Mouse (Mus musculus) stomach, embryonic 14.5 days (tissue): Measurements from ENCODE around the gene Usp32. TPM values are rescaled to one million over a fixed set of nuclear protein-coding genes. Genes with fewer than 3 reads are reported as not detected.

Source experiments
- ATAC-seq: fragments of 200-750 bp; cut with Nextera tagmentation; 2 replicates; pipeline ENCODE4 v1.8.0; 2017; ENCODE audit warnings: low read depth, moderate TSS enrichment; ENCODE audit not compliant: insufficient number of reproducible peaks, insufficient read depth, low FRiP score
- H3K27ac ChIP-seq: fragments of 300-500 bp; sonication (generic); 2 replicates; pipeline ENCODE4 v1.5.1; 2014; ENCODE audit warnings: mild to moderate bottlenecking, low read length, moderate library complexity, mixed read lengths
- H3K27me3 ChIP-seq: fragments of 300-500 bp; sonication (generic); 2 replicates; pipeline ENCODE4 v1.6.1; 2014; ENCODE audit warnings: low read length, control low read depth, mixed read lengths; ENCODE audit not compliant: control insufficient read depth, insufficient read depth
- H3K36me3 ChIP-seq: fragments of 300-500 bp; sonication (generic); 2 replicates; pipeline ENCODE4 v1.6.1; 2014; ENCODE audit warnings: mild to moderate bottlenecking, control low read depth, low read length, moderate library complexity, mixed read lengths; ENCODE audit not compliant: control insufficient read depth, insufficient read depth
- H3K4me1 ChIP-seq: fragments of 300-500 bp; sonication (generic); 2 replicates; pipeline ENCODE4 v1.6.1; 2014; ENCODE audit warnings: low read length, control low read depth, mixed read lengths; ENCODE audit not compliant: control insufficient read depth, insufficient read depth
- H3K4me2 ChIP-seq: fragments of 300-500 bp; sonication (generic); replicated peaks from 2 replicates; pipeline ENCODE4 v1.6.1; 2014; ENCODE audit warnings: low read depth, low read length, control low read depth
- H3K4me3 ChIP-seq: fragments of 300-500 bp; sonication (generic); 2 replicates; pipeline ENCODE4 v1.5.1; 2014; ENCODE audit warnings: low read depth, low read length, control low read depth
- H3K9ac ChIP-seq: fragments of 300-500 bp; sonication (generic); replicated peaks from 2 replicates; pipeline ENCODE4 v1.6.1; 2014; ENCODE audit warnings: low read depth, mild to moderate bottlenecking, control low read depth, low read length, moderate library complexity, mixed read lengths
- H3K9me3 ChIP-seq: fragments of 300-500 bp; sonication (generic); 2 replicates; pipeline ENCODE4 v1.6.1; 2016; ENCODE audit warnings: low read depth, low read length, control low read depth; ENCODE audit not compliant: control insufficient read depth
- WGBS: fragments of 180-500 bp; shearing (Covaris S2); extraction: QIAGEN DNeasy Blood & Tissue Kit; methylation state at CpG from one replicate; pipeline ENCODE4 v1.1.7; 2014; 5-methylcytosine and 5-hydroxymethylcytosine counted together
- polyA plus RNA-seq: library from polyadenylated mRNA; unstranded; fragments of >200 nt; fragmentation: Nextera tagmentation; extraction: Ambion mirVana; gene quantifications from 2 replicates; pipeline ENCODE4 v1.2.1, GENCODE M21; 2014

Usp32 gene
- polyA plus RNA-seq, 1 experiment from 2014 or later = 9.7 TPM

DNA sequence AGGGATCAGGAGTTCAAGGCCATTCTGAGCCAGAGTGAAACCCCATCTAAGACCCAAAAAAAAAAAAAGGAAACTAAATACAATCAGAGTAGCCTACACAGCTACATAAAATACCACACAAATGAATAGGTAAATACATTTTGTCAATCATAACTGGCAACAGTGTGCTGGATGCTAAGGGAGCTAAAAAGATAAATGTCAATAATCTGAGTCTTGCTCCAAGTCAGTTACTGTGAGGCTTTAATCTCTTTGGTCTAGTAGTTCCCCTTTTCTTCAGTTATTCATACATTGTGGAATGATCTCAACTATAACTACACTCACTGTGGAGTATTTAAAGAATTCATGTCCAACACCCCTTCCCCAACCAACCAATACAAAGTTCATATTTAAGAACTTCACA is 30.0 kb downstream of the Usp32 start:
- Histone ChIP-seq H3K4me3 (no peak overlapping the region), H3K9me3 (no peaks in the 10 kb centered on the region), H3K27me3 (no peaks in the 10 kb centered on the region), H3K27ac (no peak overlapping the region), H3K4me1 (no peaks in the 10 kb centered on the region), H3K4me2 (no peak overlapping the region), H3K9ac (no peak overlapping the region), H3K36me3 (no peaks in the 10 kb centered on the region)
- no peak for ATAC-seq

DNA sequence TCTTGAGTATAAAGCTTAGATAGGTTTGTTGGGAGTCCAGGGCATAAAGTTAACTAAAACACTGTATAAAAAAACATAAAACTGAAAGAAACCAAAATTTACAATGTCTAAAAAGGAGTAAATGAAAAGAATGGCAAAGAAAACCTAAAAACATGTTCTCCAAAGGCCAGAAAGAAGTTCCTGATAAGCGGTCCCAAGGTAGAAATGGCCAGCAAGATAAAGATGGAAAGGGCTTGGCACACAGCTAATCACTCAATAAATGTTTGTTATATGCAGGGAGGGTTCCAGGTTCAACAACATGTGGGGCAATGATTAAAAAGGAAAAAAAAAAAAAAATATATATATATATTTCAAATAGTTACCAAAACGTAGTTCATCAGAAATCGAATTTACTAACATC is 32.7 kb downstream of the Usp32 start:
- H3K9me3 ChIP-seq = no peaks in the 10 kb centered on the region
- H3K4me3 ChIP-seq = no peak overlapping the region
- H3K27ac ChIP-seq = no peak overlapping the region
- no peak overlapping the region for H3K9ac ChIP-seq
- no peak for ATAC-seq
- H3K4me1 ChIP-seq = no peaks in the 10 kb centered on the region
- H3K27me3 ChIP-seq = no peaks in the 10 kb centered on the region
- H3K36me3 ChIP-seq = no peaks in the 10 kb centered on the region
- no peak overlapping the region for H3K4me2 ChIP-seq
- WGBS = 95% methylated on average over 3 of the region's 3 CpGs

DNA sequence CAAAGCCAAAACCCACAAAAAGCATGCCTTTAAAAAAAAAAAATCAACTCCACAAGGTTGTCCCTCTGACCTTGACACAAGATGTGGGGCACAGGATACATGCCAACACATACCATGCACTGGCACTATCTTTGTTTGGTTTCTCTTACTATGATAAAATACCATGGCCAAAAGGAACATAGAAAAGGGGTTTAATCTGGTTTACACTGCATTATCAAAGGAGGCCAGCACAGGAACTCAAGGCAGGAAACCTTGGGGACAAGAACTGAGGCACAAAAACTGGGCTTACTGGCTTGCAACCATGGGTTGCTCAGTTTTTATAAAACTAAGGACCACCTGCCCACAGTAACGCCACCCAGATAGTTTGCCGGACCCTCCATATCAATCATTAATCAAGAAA is 34.1 kb downstream of the Usp32 start:
- Histone ChIP-seq H3K27ac (no peak overlapping the region), H3K36me3 (no peaks in the 10 kb centered on the region), H3K9me3 (no peaks in the 10 kb centered on the region), H3K27me3 (no peaks in the 10 kb centered on the region), H3K4me3 (no peak overlapping the region), H3K9ac (no peak overlapping the region), H3K4me1 (no peaks in the 10 kb centered on the region), H3K4me2 (no peak overlapping the region)
- 82% methylated on average over 2 of the region's 2 CpGs for WGBS
- no peak for ATAC-seq

DNA sequence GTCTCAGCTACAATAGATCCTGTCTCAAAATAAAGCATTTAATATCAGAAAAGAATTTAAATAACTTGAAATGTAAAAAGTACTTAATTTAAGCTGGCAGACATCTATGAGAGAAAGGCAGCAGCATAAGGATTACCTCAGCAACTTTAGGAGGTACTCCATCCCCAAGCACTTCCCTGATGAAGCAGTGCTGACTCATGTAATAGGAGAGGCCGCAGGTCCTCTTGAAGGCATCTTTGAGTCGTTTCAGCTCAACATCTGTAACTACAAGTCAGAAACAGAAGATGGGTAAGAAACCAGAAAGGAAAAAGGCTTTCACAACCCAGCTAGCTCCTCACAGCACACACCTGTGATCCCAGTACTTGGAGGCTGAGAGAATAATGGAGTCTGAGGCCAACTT is 36.2 kb downstream of the Usp32 start:
- H3K36me3 ChIP-seq = no peaks in the 10 kb centered on the region; the same call in 1 of the 2 replicates
- H3K27ac ChIP-seq = no peak overlapping the region
- H3K9ac ChIP-seq = no peak overlapping the region
- no peaks in the 10 kb centered on the region for H3K4me1 ChIP-seq
- no peak overlapping the region for H3K4me3 ChIP-seq
- H3K27me3 ChIP-seq = no peaks in the 10 kb centered on the region
- no peak for ATAC-seq
- 56% methylated on average over 2 of the region's 2 CpGs for WGBS
- no peak overlapping the region for H3K4me2 ChIP-seq
- no peaks in the 10 kb centered on the region for H3K9me3 ChIP-seq

DNA sequence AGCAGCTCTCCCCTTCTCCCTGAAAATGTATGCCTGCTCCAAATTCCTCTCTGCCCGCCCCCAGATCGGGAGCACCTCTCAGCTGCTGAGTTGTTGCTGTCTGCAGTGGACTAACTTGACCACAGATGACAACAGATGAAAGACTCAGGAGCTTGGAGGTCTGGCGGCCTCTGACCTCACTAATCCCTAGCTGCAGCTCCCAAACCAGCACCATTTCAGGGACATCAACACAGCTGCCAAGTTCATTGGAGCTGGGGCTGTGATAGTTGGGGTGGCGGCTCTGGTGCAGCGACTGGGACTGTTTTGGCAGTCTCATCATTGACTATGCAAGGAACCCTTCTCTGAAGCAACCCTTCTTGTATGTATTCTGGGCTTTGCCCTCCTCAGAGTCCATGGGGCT is 44.8 kb downstream of the Usp32 start:
- H3K4me1 ChIP-seq = no peaks in the 10 kb centered on the region

DNA sequence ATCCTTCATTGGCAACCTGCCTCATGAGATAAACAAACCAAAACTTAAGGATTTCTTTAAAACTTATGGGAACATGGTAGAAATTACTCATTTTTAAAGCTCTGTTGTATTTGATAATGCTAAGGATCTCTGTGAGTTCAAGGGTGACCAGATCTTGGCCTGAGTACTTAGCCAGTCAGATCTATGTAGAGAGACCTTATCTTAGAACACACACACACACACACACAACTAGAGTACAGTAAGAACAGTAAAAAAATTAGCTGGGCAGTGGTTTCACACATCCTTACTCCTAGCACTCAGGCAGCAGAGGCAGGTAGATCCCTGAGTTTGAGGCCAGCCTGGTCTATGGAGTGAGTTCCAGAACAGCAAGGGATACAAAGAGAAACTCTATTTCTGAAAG is 53.7 kb downstream of the Usp32 start:
- no peaks in the 10 kb centered on the region for H3K9me3 ChIP-seq
- H3K27me3 ChIP-seq = no peaks in the 10 kb centered on the region
- H3K4me1 ChIP-seq = no peaks in the 10 kb centered on the region
- H3K4me2 ChIP-seq = no peak overlapping the region
- H3K27ac ChIP-seq = no peak overlapping the region
- no peaks in the 10 kb centered on the region for H3K36me3 ChIP-seq
- H3K9ac ChIP-seq = no peak overlapping the region
- no peak overlapping the region for H3K4me3 ChIP-seq
- ATAC-seq = no peak

More for the DNA sequence above, 44.8 kb downstream of the Usp32 start:
- H3K27me3 ChIP-seq = no peaks in the 10 kb centered on the region
- no peaks in the 10 kb centered on the region for H3K9me3 ChIP-seq
- no peak overlapping the region for H3K9ac ChIP-seq
- ATAC-seq = no peak
- 65% methylated on average over 5 of the region's 5 CpGs for WGBS
- H3K36me3 ChIP-seq = no peaks in the 10 kb centered on the region; the same call in 1 of the 2 replicates
- H3K4me3 ChIP-seq = no peak overlapping the region
- H3K27ac ChIP-seq = no peak overlapping the region
- no peak overlapping the region for H3K4me2 ChIP-seq

DNA sequence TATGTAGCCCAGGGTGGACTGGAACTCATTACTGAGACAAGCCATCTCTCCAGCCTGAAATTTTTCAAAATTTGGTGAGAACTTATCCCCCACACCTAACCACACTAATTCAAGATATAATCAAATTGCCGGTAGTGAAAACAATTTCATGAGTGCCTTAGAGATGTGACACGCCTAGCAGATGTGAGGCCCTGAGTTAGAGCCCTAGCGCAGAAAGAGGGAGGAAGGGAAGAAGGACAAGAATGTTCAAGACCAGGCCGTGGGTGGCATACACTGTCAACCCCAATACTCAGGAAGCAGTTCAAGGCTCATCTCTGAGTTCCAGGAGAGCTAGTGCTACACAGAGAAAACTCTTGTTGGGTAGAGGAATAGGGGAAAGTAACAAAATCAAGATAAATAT is 72.1 kb downstream of the Usp32 start:
- peaks cover 5% of the 10 kb centered on the region; the same call in 1 of the 2 replicates for H3K36me3 ChIP-seq
- H3K9ac ChIP-seq = no peak overlapping the region
- H3K4me2 ChIP-seq = no peak overlapping the region
- H3K27ac ChIP-seq = no peak overlapping the region
- no peak overlapping the region for H3K4me3 ChIP-seq
- no peaks in the 10 kb centered on the region for H3K27me3 ChIP-seq
- 95% methylated on average over 4 of the region's 4 CpGs for WGBS
- no peaks in the 10 kb centered on the region for H3K9me3 ChIP-seq
- ATAC-seq = no peak
- H3K4me1 ChIP-seq = no peaks in the 10 kb centered on the region

DNA sequence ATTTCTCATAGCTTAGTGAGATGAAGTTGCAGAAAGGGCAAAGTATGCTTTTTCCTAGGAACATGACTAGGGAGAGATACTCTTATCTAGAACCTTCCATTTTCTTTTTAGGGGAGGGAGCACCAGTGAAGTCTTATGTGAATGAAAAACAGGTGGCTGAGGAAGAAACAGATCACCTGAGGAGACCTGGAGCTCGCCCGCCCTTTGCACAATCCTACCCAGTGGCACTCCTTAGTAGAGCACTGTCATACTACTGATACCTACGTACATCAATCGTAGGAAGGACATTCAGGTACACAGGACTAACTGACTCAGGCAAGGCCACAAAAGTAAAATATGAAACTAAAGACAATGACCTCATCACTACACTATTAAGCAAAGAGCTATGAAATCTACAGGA is 81.4 kb downstream of the Usp32 start:
- no peak for ATAC-seq
- 93% methylated on average over 4 of the region's 4 CpGs for WGBS
- H3K27me3 ChIP-seq = no peaks in the 10 kb centered on the region
- H3K36me3 ChIP-seq = no peaks in the 10 kb centered on the region
- H3K4me2 ChIP-seq = no peak overlapping the region
- H3K4me1 ChIP-seq = no peaks in the 10 kb centered on the region
- H3K9ac ChIP-seq = no peak overlapping the region
- no peaks in the 10 kb centered on the region for H3K9me3 ChIP-seq
- H3K27ac ChIP-seq = no peak overlapping the region
- no peak overlapping the region for H3K4me3 ChIP-seq

DNA sequence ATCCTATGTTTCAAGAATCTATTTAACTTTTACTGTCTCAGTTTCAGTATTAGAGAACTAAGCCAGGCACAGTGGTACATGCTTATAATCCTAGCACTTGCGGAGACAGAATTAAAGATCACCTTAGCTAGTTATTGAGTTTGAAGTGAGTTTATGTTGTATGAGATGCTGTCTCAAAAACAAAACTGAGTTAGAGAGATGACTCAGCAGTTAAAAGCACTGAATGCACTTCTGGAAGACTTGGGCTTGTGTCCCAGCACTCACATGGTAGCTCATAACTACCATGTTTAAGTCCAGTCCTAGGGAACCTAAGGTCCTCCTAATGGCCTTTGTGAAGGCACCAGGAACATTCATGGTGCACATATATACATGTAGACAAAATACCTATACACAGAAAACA is 82.4 kb downstream of the Usp32 start:
- Histone ChIP-seq H3K4me3 (no peak overlapping the region), H3K9ac (no peak overlapping the region), H3K27me3 (no peaks in the 10 kb centered on the region), H3K36me3 (no peaks in the 10 kb centered on the region), H3K4me1 (no peaks in the 10 kb centered on the region), H3K9me3 (no peaks in the 10 kb centered on the region), H3K27ac (no peak overlapping the region), H3K4me2 (no peak overlapping the region)
- ATAC-seq = no peak
- 100% methylated on average over 1 of the region's 1 CpGs for WGBS
